Mouse (Mus musculus): ENCODE measurements around the gene Hist4h4. TPM values are rescaled to one million over a fixed set of nuclear protein-coding genes. Genes with fewer than 3 reads are reported as not detected.

The Hist4h4 gene
- polyA plus RNA-seq, 1 experiment from 2014 or later: 0.45 TPM

DNA sequence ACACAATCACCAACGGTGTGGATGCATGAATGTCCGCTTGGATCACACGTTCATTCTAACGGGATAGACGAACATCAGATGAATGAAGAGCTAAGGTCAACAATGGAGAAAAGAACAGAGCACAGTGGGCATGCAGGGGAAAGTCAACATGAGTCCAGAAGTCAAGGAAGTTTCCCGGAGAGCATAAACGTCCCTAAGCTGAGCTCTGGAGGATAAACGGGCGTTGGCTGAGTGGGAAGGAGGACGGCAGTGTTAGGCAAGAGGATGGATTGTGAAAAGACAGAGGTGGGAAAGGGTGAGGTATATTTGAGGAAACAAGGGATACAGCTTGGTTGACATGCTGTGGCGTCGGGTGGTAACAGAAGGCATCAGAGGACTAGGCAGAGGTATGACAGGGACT is 22.1 kb downstream of the Hist4h4 start:
- Histone ChIP-seq H3K9ac (no peak overlapping the region), H3K27me3 (replicated peaks) (no peaks in the 10 kb centered on the region; the same call in 1 of the 2 replicates), H3K4me2 (no peak overlapping the region), H3K9me3 (replicated peaks) (0 out of 2 replicates have a peak, but pooled peaks cover 3% of the 10 kb centered on the region), H3K27ac (ENCODE audit: poor library complexity, severe bottlenecking) (no peak overlapping the region), H3K4me1 (replicated peaks) (no peaks in the 10 kb centered on the region), H3K36me3 (no peaks in the 10 kb centered on the region), H3K4me3 (no peak overlapping the region)
- ATAC-seq (ENCODE audit: insufficient number of reproducible peaks, low FRiP score): no peak
- 82% methylated on average over 12 of the region's 12 CpGs for WGBS

DNA sequence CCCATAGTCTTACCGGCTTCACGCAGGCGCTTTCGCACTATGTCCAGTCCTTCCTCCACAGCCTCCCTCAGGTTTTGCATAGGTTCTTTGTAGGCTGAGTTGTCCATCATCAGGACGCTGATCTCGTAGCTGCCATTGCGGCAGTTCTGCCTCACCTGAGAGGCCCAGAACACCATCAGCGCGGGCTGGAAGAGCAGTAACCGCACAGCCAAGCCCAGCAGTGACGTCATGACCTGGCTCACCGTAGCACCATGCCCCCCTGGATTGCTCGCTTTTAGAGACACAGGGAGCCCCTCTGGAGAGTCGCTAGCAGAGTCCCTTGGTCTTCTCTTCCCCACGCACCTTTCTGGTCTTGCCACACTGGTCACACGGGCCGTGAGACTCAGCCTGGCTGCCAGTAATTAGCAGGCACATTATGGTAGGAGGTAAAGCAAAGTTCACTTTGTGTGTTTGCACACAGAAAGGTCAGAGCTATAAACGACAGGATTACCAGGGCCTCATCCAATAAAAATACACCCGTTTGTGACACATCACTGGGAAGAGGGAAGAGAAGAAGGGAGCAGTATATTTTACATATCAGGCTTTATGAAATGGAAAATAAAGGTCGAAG is 22.7 kb downstream of the Hist4h4 start, which contains the start of gene Gucy2c:
TSS of gene Gucy2c (minus strand) at position 389 of the 610 bp plus-strand sequence.
- H3K4me3 ChIP-seq: no peak within 1 kb of the TSS
- 75% methylated on average over 20 of the region's 20 CpGs for WGBS
- H3K27ac ChIP-seq (ENCODE audit: poor library complexity, severe bottlenecking): no peak within 1 kb of the TSS
- no peak within 1 kb of the TSS for H3K4me2 ChIP-seq
- no peaks in the 10 kb centered on the region for H3K4me1 ChIP-seq (replicated peaks)
- 0 out of 2 replicates have a peak, but pooled peaks cover 3% of the 10 kb centered on the region for H3K9me3 ChIP-seq (replicated peaks)
- H3K36me3 ChIP-seq: no peaks in the 10 kb centered on the region
- H3K9ac ChIP-seq: no peak within 1 kb of the TSS
- no peak for ATAC-seq (ENCODE audit: insufficient number of reproducible peaks, low FRiP score)
- no peaks in the 10 kb centered on the region; the same call in 1 of the 2 replicates for H3K27me3 ChIP-seq (replicated peaks)

DNA sequence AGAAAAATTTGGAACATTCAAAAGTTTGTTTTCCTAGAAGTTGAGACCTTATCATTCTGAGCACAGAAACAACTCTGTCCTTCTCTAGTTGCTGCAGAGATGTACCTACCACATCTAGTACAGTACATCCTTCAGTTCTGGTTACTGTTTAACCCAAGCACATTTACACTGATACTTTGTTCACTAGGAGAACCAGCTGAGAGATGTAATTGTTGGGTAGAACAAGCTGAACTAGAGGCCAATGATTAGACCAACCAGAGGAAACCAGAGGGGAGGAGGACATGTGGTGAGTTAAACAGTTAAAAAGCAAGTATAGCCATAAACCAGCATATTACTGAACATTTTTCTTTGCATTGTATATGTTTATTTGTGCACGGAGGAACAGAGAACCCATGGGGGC is 27.8 kb downstream of the Hist4h4 start:
- ATAC-seq (ENCODE audit: insufficient number of reproducible peaks, low FRiP score): no peak
- WGBS: 80% methylated on average over 1 of the region's 1 CpGs

DNA sequence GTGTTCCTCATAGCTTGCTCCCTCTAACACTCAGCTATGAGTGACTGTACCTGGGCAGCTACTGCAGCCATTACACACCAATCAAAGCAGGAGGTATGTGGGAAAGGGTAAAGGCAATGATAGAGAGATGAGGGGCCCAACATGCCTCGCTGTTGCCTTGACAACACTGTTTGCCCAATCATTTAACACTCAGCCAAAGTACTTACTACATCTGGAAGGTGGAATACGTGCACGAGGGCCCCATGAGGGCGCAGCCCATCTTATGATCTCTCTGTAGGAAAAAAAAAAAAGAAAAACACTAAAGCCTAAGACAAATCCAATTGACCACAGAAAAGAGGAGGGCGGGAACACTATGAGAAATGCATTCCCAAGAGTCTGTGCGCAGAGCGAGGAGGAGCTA is 34.4 kb downstream of the Hist4h4 start:
- H3K4me3 ChIP-seq: no peak overlapping the region
- no peaks in the 10 kb centered on the region for H3K4me1 ChIP-seq (replicated peaks)
- no peaks in the 10 kb centered on the region for H3K27me3 ChIP-seq (replicated peaks)
- H3K9ac ChIP-seq: no peak overlapping the region
- H3K27ac ChIP-seq (ENCODE audit: poor library complexity, severe bottlenecking): no peak overlapping the region
- H3K4me2 ChIP-seq: no peak overlapping the region
- H3K9me3 ChIP-seq (replicated peaks): no peaks in the 10 kb centered on the region
- no peaks in the 10 kb centered on the region for H3K36me3 ChIP-seq
- ATAC-seq (ENCODE audit: insufficient number of reproducible peaks, low FRiP score): no peak
- 75% methylated on average over 7 of the region's 7 CpGs for WGBS

More for the DNA sequence above, 27.8 kb downstream of the Hist4h4 start:
- H3K9ac ChIP-seq: no peak overlapping the region
- H3K4me2 ChIP-seq: no peak overlapping the region
- H3K36me3 ChIP-seq: no peaks in the 10 kb centered on the region
- H3K9me3 ChIP-seq (replicated peaks): 0 out of 2 replicates have a peak, but pooled peaks cover 3% of the 10 kb centered on the region
- H3K4me1 ChIP-seq (replicated peaks): no peaks in the 10 kb centered on the region
- H3K4me3 ChIP-seq: no peak overlapping the region
- H3K27me3 ChIP-seq (replicated peaks): no peaks in the 10 kb centered on the region; the same call in 1 of the 2 replicates
- no peak overlapping the region for H3K27ac ChIP-seq (ENCODE audit: poor library complexity, severe bottlenecking)

DNA sequence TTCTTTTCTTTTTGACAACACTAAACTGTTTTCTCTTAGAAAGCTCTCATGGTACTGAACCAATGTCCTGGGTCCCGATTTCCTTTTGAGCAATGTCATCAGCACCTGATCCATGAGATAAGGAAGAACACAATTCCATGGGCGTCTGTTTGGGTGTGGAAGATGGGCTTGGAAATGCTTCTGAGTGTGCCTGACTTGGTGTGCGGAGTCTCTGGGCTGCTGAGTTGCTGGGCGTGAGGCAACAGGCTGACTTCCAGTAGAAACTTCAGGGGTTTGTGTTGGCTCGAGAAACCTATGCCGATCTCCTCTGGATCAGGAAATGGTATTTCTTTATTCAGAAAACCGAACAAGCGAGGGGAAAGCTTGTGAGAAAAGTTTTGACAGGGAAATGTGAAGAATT is 35.1 kb downstream of the Hist4h4 start:
- no peak overlapping the region for H3K4me2 ChIP-seq
- no peaks in the 10 kb centered on the region for H3K9me3 ChIP-seq (replicated peaks)
- ATAC-seq (ENCODE audit: insufficient number of reproducible peaks, low FRiP score): no peak
- no peaks in the 10 kb centered on the region for H3K27me3 ChIP-seq (replicated peaks)
- no peak overlapping the region for H3K9ac ChIP-seq
- no peak overlapping the region for H3K27ac ChIP-seq (ENCODE audit: poor library complexity, severe bottlenecking)
- peaks cover 3% of the 10 kb centered on the region; the same call in 1 of the 2 replicates for H3K4me1 ChIP-seq (replicated peaks)
- 76% methylated on average over 8 of the region's 8 CpGs for WGBS
- no peaks in the 10 kb centered on the region for H3K36me3 ChIP-seq
- no peak overlapping the region for H3K4me3 ChIP-seq

DNA sequence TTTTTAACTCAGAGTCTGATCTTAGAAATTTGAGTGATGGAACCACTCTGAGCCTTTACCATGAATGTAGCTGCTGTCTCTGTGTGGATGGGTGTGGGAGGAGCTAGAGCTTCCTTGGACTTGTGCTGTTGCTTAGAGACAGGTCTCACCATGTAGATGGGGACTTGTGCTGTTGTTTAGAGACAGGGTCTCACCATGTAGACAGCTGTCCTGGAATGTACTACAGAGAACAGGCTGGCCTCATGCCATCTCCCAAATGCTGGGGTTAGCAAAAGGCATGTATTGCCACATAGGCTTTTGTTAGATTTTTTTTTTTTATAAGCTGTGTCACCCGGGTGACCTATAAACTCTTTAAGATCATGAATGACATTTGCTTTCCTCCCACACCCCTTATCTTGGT is 40.3 kb downstream of the Hist4h4 start:
- WGBS: 11% methylated on average over 1 of the region's 1 CpGs
- no peaks in the 10 kb centered on the region for H3K27me3 ChIP-seq (replicated peaks)
- no peak overlapping the region for H3K9ac ChIP-seq
- H3K4me3 ChIP-seq: no peak overlapping the region
- ATAC-seq (ENCODE audit: insufficient number of reproducible peaks, low FRiP score): 0 out of 2 replicates have a peak, but pooled peaks have one; percentile 42
- no peak overlapping the region; the same call in 1 of the 2 replicates for H3K27ac ChIP-seq (ENCODE audit: poor library complexity, severe bottlenecking)
- no peaks in the 10 kb centered on the region for H3K9me3 ChIP-seq (replicated peaks)
- H3K4me1 ChIP-seq (replicated peaks): peaks cover 12% of the 10 kb centered on the region
- H3K36me3 ChIP-seq: no peaks in the 10 kb centered on the region
- 0 out of 2 replicates have a peak overlapping the region, but pooled peaks have one; percentile 22 for H3K4me2 ChIP-seq

Small RNAs within 50 kb of the gene (microRNA-seq; reads per million reads assigned to microRNA genes)
- gene Gm44364: not detected

Other genes with a start within 250 kb of the Hist4h4 start
- gene Plbd1, start 142.5 kb downstream of the Hist4h4 start, polyA plus RNA-seq (2016; fragmentation: Nextera tagmentation; extraction: Ambion mirVana): 6.0 and 6.1 TPM in 2 replicates
- gene Gucy2c, start 22.6 kb downstream of the Hist4h4 start, polyA plus RNA-seq (2016; fragmentation: Nextera tagmentation; extraction: Ambion mirVana): 0.06 TPM in 1 of 2 replicates, not detected in the other
- gene H2afj, start 3.8 kb upstream of the Hist4h4 start, polyA plus RNA-seq (2016; fragmentation: Nextera tagmentation; extraction: Ambion mirVana): 85.2 and 86.2 TPM in 2 replicates
- 1.5 and 2.0 TPM in 2 replicates for gene BC049715, start 23.2 kb upstream of the Hist4h4 start, polyA plus RNA-seq (2016; fragmentation: Nextera tagmentation; extraction: Ambion mirVana)
- 90.5 and 91.8 TPM in 2 replicates for gene Wbp11, start 23.8 kb upstream of the Hist4h4 start, polyA plus RNA-seq (2016; fragmentation: Nextera tagmentation; extraction: Ambion mirVana)
- not detected in 2 replicates for gene Smco3, start 31.0 kb upstream of the Hist4h4 start, polyA plus RNA-seq (2016; fragmentation: Nextera tagmentation; extraction: Ambion mirVana)
- 21.8 and 22.5 TPM in 2 replicates for gene Art4, start 53.3 kb upstream of the Hist4h4 start, polyA plus RNA-seq (2016; fragmentation: Nextera tagmentation; extraction: Ambion mirVana)
- 139 TPM in 2 replicates for gene Mgp, start 71.4 kb upstream of the Hist4h4 start, polyA plus RNA-seq (2016; fragmentation: Nextera tagmentation; extraction: Ambion mirVana)
- 0.98 and 1.0 TPM in 2 replicates for gene Erp27, start 117.8 kb upstream of the Hist4h4 start, polyA plus RNA-seq (2016; fragmentation: Nextera tagmentation; extraction: Ambion mirVana)
- 0.22 TPM in 1 of 2 replicates, not detected in the other for gene Pde6h, start 119.4 kb upstream of the Hist4h4 start, polyA plus RNA-seq (2016; fragmentation: Nextera tagmentation; extraction: Ambion mirVana)
- gene Arhgdib, start 137.5 kb upstream of the Hist4h4 start, polyA plus RNA-seq (2016; fragmentation: Nextera tagmentation; extraction: Ambion mirVana): 93.8 and 99.8 TPM in 2 replicates